In genomic region chrX:16766156-16766555, GRCm38 (mm10) we compare ENCODE assay signal across 8 mouse cellular contexts. TPM values are rescaled to one million over a fixed set of nuclear protein-coding genes. Genes with fewer than 3 reads are reported as not detected.
DNase-seq lines count a peak whose midpoint lies in the region; ATAC-seq lines count a peak whose summit lies in the region.

No protein-coding gene starts in this region.

- WGBS in heart, embryonic 12.5 days = 69% methylated on average over 4 of the region's 4 CpGs

- no peak overlapping the region for H3K9ac ChIP-seq in heart, embryonic 12.5 days

- no peak overlapping the region for H3K4me2 ChIP-seq in heart, embryonic 12.5 days

- no peak overlapping the region for H3K27ac ChIP-seq in heart, embryonic 12.5 days (ENCODE audit: poor library complexity, severe bottlenecking)

- no peaks in the 10 kb centered on the region for H3K27me3 ChIP-seq in heart, embryonic 12.5 days (replicated peaks)

- H3K9me3 ChIP-seq in heart, embryonic 12.5 days (replicated peaks) = no peaks in the 10 kb centered on the region

- DNase-seq in heart, postnatal 36 days = peak; percentile 2 to 3
- DNase-seq in 3T3-L1 (ENCODE audit: low read depth, low spot score) (peak; percentile 68), R1 (ENCODE audit: low read depth, low spot score) (peak; percentile 1)
- peak; percentile 2 to 19 for DNase-seq in left cerebral cortex, postnatal 10 days (ENCODE audit: extremely low spot score in 1 of 2, low spot score in 2 of 2)
- no peak for DNase-seq in thymus, postnatal 14 days
- no peak for DNase-seq in natural killer cell, adult 2 months (ENCODE audit: low spot score in 2 of 2)
- DNase-seq in thymus, postnatal 10 days (ENCODE audit: low spot score in 2 of 2) = no peak

- no peak overlapping the region for H3K4me3 ChIP-seq in heart, embryonic 12.5 days

- H3K4me1 ChIP-seq in heart, embryonic 12.5 days (replicated peaks) = no peaks in the 10 kb centered on the region

- intact Hi-C loops in heart, postnatal 36 days (cut with DNase I) = no loop called here
- intact Hi-C loops in left cerebral cortex, postnatal 10 days (cut with DNase I) = no loop called here

- ATAC-seq in heart, embryonic 12.5 days (ENCODE audit: insufficient number of reproducible peaks, low FRiP score) = no peak

- no peaks in the 10 kb centered on the region for H3K36me3 ChIP-seq in heart, embryonic 12.5 days

RNA-seq across cellular contexts. Expression of gene Maob, which starts 51.0 kb away (rescaled TPM):
- total RNA-seq in heart, postnatal 36 days (2021) = 10 to 100 TPM; 28.1 to 39.0 TPM
- 7.3 and 8.0 TPM in 2 replicates for polyA plus RNA-seq in heart, embryonic 12.5 days (2016; fragmentation: Nextera tagmentation; extraction: Ambion mirVana)
- 1 to 10 TPM; 6.7 to 8.5 TPM for total RNA-seq in left cerebral cortex, postnatal 10 days (2021)

Comparison
In these comparisons a context has a peak if more than half of its experiments do, and no peak if none do; other contexts are left out.
1. DNase-seq: peak in heart, postnatal 36 days (2 of 2), 3T3-L1 (single experiment), R1 (single experiment) and left cerebral cortex, postnatal 10 days (2 of 2); none in thymus, postnatal 14 days (single experiment), natural killer cell, adult 2 months (0 of 2) and thymus, postnatal 10 days (0 of 2).